In genomic region chr7:127744366-127745045, GRCm38 (mm10) we compare ENCODE assay signal across 8 mouse cellular contexts. TPM values are rescaled to one million over a fixed set of nuclear protein-coding genes. Genes with fewer than 3 reads are reported as not detected.
DNase-seq lines count a peak whose midpoint lies in the region; ATAC-seq lines count a peak whose summit lies in the region.

Fbxl19 (plus strand) TSS chr7:127744543.

- peak within 1 kb of the TSS; percentile 85 for H3K4me2 ChIP-seq in midbrain, embryonic 12.5 days (replicated peaks)

- peaks cover 7% of the 10 kb centered on the region for H3K27me3 ChIP-seq in megakaryocyte, embryonic 14.5 days (replicated peaks)
- H3K27me3 ChIP-seq in midbrain, embryonic 12.5 days: no peaks in the 10 kb centered on the region

- peaks cover 31% of the 10 kb centered on the region for H3K4me1 ChIP-seq in megakaryocyte, embryonic 14.5 days
- peaks cover 21% of the 10 kb centered on the region for H3K4me1 ChIP-seq in midbrain, embryonic 12.5 days

- peak within 1 kb of the TSS; percentile 92 for H3K27ac ChIP-seq in midbrain, embryonic 12.5 days (replicated peaks)

- H3K9ac ChIP-seq in midbrain, embryonic 12.5 days (replicated peaks): peak within 1 kb of the TSS; percentile 97

- peaks cover 6% of the 10 kb centered on the region for H3K9me3 ChIP-seq in megakaryocyte, embryonic 14.5 days
- H3K9me3 ChIP-seq in midbrain, embryonic 12.5 days: no peaks in the 10 kb centered on the region

- WGBS in midbrain, embryonic 12.5 days: 1% methylated on average over 26 of the region's 26 CpGs

- peak; percentile 90 for DNase-seq in embryo, embryonic 11 days
- DNase-seq in heart, adult 11 months: peak; percentile 96
- peak; percentile 71 for DNase-seq in kidney, adult 11 months
- peak; percentile 84 for DNase-seq in left cerebral cortex, postnatal 4 days
- peak; percentile 58 to 73 for DNase-seq in spleen, postnatal 36 days (ENCODE audit: low spot score in 2 of 2)

- H3K4me3 ChIP-seq in megakaryocyte, embryonic 14.5 days (replicated peaks): peak within 1 kb of the TSS; percentile 99
- peak within 1 kb of the TSS; percentile 93 for H3K4me3 ChIP-seq in midbrain, embryonic 12.5 days

- no peak for ATAC-seq in megakaryocyte, adult 5-6 weeks (ENCODE audit: poor library complexity, severe bottlenecking)
- no peak; the same call in 1 of the 2 replicates for ATAC-seq in midbrain, embryonic 12.5 days (ENCODE audit: low FRiP score, low read depth)

- intact Hi-C loops in left cerebral cortex, postnatal 4 days (cut with DNase I): loop anchor here (10.0 kb wide), 1 partner anchor 70 kb away; no protein-coding TSS in a partner anchor

- peaks cover 23% of the 10 kb centered on the region for H3K36me3 ChIP-seq in megakaryocyte, embryonic 14.5 days (replicated peaks; ENCODE audit: low read length)
- H3K36me3 ChIP-seq in midbrain, embryonic 12.5 days: peaks cover 17% of the 10 kb centered on the region

RNA-seq across cellular contexts. Expression of gene Fbxl19, which starts in this region (rescaled TPM):
- polyA plus RNA-seq in megakaryocyte, embryonic 14.5 days (2012; ENCODE audit: insufficient read depth, low replicate concordance): 54.6 and 102 TPM in 2 replicates
- 2.1 TPM in 2 replicates for total RNA-seq in megakaryocyte, adult 5-6 weeks (2015)
- 5.8 and 6.2 TPM in 2 replicates for total RNA-seq in megakaryocyte, adult 5-6 weeks (2017)
- 100 to 1,000 TPM; 143 to 148 TPM for total RNA-seq in left cerebral cortex, postnatal 4 days (2021)
- 10.7 and 11.1 TPM in 2 replicates for polyA plus RNA-seq in midbrain, embryonic 12.5 days (2016; fragmentation: Nextera tagmentation; extraction: Ambion mirVana)

Comparison
In these comparisons a context has a peak if more than half of its experiments do, and no peak if none do; other contexts are left out.
1. RNA of gene Fbxl19 (total RNA-seq): 143 to 148 TPM in left cerebral cortex, postnatal 4 days; 2.1 to 6.2 TPM in megakaryocyte, adult 5-6 weeks; every median in the first group is over 10 times any median in the second.
2. Peak in every context shown above with its lines, with median percentiles within 50 percentile points of each other: DNase-seq.